Mouse (Mus musculus) E14TG2a.4 (cell line): ENCODE measurements around the gene 4930447C04Rik.

ENCODE experiments used
- CTCF ChIP-seq: conservative IDR thresholded peaks from 2 replicates; pipeline ENCODE4 v1.5.1; 2014; ENCODE audit warnings: low read length
- NANOG ChIP-seq: IDR thresholded peaks from 2 replicates; pipeline ENCODE4 v1.6.1; 2014; ENCODE audit warnings: borderline replicate concordance, low read length, mixed read lengths
- POU5F1 ChIP-seq: IDR thresholded peaks from 2 replicates; pipeline ENCODE4 v1.6.1; 2014; ENCODE audit warnings: low read length, borderline replicate concordance

GRCm38 (mm10) chr12:72977851-72978250, 37.3 kb upstream of the 4930447C04Rik start:
- no peak for TF ChIP-seq CTCF
- no peak for TF ChIP-seq POU5F1
- no peak for TF ChIP-seq NANOG
